Mouse (Mus musculus) kidney, adult 2 months (tissue): ENCODE data around the gene Avpi1.

ENCODE experiments used
- CTCF ChIP-seq: fragments of 200-500 bp; conservative IDR thresholded peaks from 2 replicates; pipeline ENCODE4 v1.5.1; 2011; ENCODE audit warnings: low read depth, mild to moderate bottlenecking, control low read depth, low read length, moderate library complexity, mixed read lengths; ENCODE audit not compliant: insufficient read depth, insufficient read length
- POLR2A ChIP-seq: fragments of 200-500 bp; IDR thresholded peaks from one replicate; pipeline ENCODE4 v1.6.1; 2011; ENCODE audit warnings: low read depth, low read length, control low read depth

DNA sequence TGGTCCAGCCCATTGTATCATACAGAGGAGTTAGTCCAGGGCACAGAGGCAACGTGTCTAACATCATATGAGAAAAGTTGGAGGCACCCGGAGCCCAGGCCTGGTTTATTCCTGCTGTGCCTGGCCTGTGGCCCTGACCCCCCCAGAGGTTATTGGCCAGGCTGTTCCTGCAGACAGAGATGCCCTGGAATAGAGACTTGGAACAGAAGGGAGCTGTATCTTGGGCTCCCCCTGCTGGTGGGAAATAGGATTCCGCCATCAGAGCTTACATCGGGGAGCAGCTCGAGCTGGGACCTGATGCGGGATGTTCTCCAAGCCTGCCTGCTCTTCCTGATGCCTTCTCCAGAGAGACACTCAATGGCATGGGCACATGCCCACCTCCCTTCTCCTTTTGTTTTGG lies 23.1 kb upstream of the Avpi1 start:
- TF ChIP-seq CTCF (peak; percentile 90), POLR2A (no peak)
